9 mouse cellular contexts compared by ENCODE assay signal in the genomic region with DNA sequence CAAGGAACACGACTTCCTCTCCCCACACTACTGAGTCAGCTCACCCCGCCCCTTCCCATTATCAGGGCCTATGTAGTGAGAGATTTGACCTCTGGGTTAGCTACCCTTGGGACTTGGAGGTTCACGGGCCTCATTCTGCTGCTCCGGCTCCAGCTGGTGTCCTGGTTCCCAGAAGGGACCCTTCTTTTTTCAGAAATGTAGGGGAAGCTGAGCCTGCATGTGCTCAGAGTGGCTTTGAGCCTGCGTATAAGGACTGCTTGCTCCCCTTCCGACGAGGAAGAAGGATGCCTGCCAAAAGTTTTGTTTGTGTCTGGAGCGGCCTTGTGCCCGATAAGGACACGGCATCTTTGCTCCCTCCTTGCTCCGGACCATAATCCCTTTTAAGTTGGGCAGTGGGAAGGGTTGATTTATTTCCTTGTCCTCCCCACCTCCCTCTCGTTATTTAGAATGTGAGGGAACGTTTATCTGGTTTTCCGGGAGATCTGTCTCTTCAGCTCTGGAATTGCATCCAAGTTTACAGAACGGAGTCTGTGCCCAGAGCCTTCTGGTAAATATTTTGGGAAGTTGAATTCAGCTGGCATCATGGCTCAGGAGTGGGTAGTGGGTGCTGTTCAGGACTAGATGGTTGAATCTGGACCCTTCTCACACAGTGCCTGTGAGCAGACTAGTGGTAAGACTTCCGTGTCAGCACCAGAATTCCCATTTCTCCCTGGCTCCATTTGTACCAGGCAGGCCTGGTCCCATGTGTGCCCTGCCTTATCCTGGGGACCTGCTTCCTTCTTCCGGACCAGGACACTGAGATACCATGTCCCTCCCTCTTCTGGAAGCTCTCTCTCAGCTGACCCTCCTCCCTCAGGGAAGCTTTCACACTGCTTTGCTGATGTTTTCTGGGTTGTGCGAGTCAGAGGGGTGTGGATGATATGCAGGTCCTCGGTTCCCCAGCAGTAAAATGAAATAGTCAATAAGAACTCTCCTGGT. TPM values are rescaled to one million over a fixed set of nuclear protein-coding genes. Genes with fewer than 3 reads are reported as not detected.
DNase-seq lines count a peak whose midpoint lies in the region; ATAC-seq lines count a peak whose summit lies in the region.
"Had no signal": no experiment of that assay in that cellular context is flagged by ENCODE, and none has a peak within 500 bp of the region (broad histone marks: within the 10 kb centered on the region; RNA-seq: fewer than 3 reads in every experiment).

No protein-coding gene starts in this region.

- no peaks in the 10 kb centered on the region for H3K4me1 ChIP-seq in liver, embryonic 16.5 days (ENCODE audit: control insufficient read depth, low read depth, low read length)

- H3K27ac ChIP-seq in liver, embryonic 16.5 days (ENCODE audit: low read length), result no peak overlapping the region
- H3K27ac ChIP-seq: liver, embryonic 14.5 days had no signal

- intact Hi-C loops in gastrocnemius, postnatal 14 days (cut with DNase I; ENCODE audit: low total_unique reads), result no loop called here

- no peak overlapping the region for H3K4me2 ChIP-seq in liver, embryonic 16.5 days (ENCODE audit: low read depth, low read length)

- ATAC-seq in liver, embryonic 16.5 days (ENCODE audit: low read depth), result peak; percentile 19; the same call in 1 of the 2 replicates

- H3K9me3 ChIP-seq in liver, embryonic 16.5 days (replicated peaks; ENCODE audit: control insufficient read depth, low read length), result no peaks in the 10 kb centered on the region

- H3K27me3 ChIP-seq in liver, embryonic 16.5 days (ENCODE audit: control insufficient read depth, insufficient read depth, low read depth, low read length), result no peaks in the 10 kb centered on the region

- peak; percentile 44 for DNase-seq in adrenal gland, adult 8-10 months
- no peak for DNase-seq in adrenal gland, postnatal 4 days (ENCODE audit: low spot score in 2 of 2)
- DNase-seq in ovary, adult 18-20 months (ENCODE audit: low spot score), result peak; percentile 85
- DNase-seq in ovary, postnatal 10 days (ENCODE audit: low spot score), result no peak
- peak; percentile 42 for DNase-seq in testis, postnatal 14 days (ENCODE audit: low spot score)
- DNase-seq in natural killer cell, adult 2 months (ENCODE audit: low spot score in 2 of 2), result no peak
- no peak for DNase-seq in gastrocnemius, postnatal 14 days

- no peak overlapping the region for H3K9ac ChIP-seq in liver, embryonic 16.5 days (ENCODE audit: low read depth, low read length)
- H3K9ac ChIP-seq: liver, embryonic 14.5 days had no signal

- H3K36me3 ChIP-seq in liver, embryonic 16.5 days (ENCODE audit: control insufficient read depth, insufficient read depth), result no peaks in the 10 kb centered on the region

- no peak overlapping the region for H3K4me3 ChIP-seq in liver, embryonic 16.5 days (ENCODE audit: low read depth, low read length)

- 57% methylated on average over 19 of the region's 19 CpGs for WGBS in liver, embryonic 16.5 days (ENCODE audit: insufficient replicate concordance)

RNA-seq across cellular contexts. Expression of gene Nkd1, which starts 17.1 kb away (rescaled TPM):
- total RNA-seq in adrenal gland, adult 8-10 months (2022), result 10 to 100 TPM; 38.0 to 56.5 (median 46.5) TPM
- total RNA-seq in adrenal gland, postnatal 4 days (2021), result 10 to 100 TPM; 47.8 to 54.3 TPM
- 1.5 and 1.9 TPM in 2 replicates for polyA plus RNA-seq in liver, embryonic 16.5 days (2015; fragmentation: Nextera tagmentation; extraction: Ambion mirVana)
- 1 to 10 TPM; 3.1 to 4.5 TPM for total RNA-seq in gastrocnemius, postnatal 14 days (2021)

Comparison
In these comparisons a context has a peak if more than half of its experiments do, and no peak if none do; other contexts are left out.
1. DNase-seq: peak in adrenal gland, adult 8-10 months (single experiment), ovary, adult 18-20 months (single experiment) and testis, postnatal 14 days (single experiment); none in adrenal gland, postnatal 4 days (0 of 2), ovary, postnatal 10 days (single experiment), natural killer cell, adult 2 months (0 of 2) and gastrocnemius, postnatal 14 days (single experiment).
2. RNA of gene Nkd1, which starts 17.1 kb away (total RNA-seq): 47.8 to 54.3 TPM in adrenal gland, postnatal 4 days and 38.0 to 56.5 TPM in adrenal gland, adult 8-10 months; 3.1 to 4.5 TPM in gastrocnemius, postnatal 14 days; every median in the first group is over 4 times any median in the second.